9 mouse cellular contexts compared by ENCODE assay signal in the genomic region with DNA sequence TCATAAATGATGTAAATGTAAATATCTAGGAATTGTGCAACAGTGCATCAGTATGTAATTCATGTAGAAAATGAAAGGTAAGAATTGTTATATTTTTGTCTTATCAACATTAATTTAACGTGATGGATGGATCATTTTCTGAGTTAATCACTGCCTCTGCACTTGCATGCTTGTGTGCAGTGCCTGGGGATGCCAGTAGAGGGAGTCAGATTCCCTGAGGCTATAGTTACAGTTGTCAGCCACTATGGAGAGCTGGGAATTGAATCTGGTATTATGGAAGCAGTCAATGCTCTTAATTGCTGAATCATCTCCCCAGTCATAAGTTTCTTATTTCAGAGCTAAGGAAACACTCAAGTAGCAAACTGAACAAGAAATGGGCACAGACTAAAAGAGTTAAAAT. TPM values are rescaled to one million over a fixed set of nuclear protein-coding genes. Genes with fewer than 3 reads are reported as not detected.
DNase-seq lines count a peak whose midpoint lies in the region; ATAC-seq and TF ChIP-seq lines count a peak whose summit lies in the region.
"Had no signal": no experiment of that assay in that cellular context is flagged by ENCODE, and none has a peak within 500 bp of the region (broad histone marks: within the 10 kb centered on the region; RNA-seq: fewer than 3 reads in every experiment).

No protein-coding gene starts in this region.

- H3K27me3 ChIP-seq in liver, postnatal 0 days (ENCODE audit: insufficient read depth, low read length), result no peaks in the 10 kb centered on the region
- H3K27me3 ChIP-seq in forebrain, embryonic 12.5 days, result no peaks in the 10 kb centered on the region

- H3K27ac ChIP-seq in ES-E14 (ENCODE audit: insufficient read depth, low read depth, low read length, poor library complexity, severe bottlenecking), result no peak overlapping the region
- H3K27ac ChIP-seq in liver, postnatal 0 days (ENCODE audit: low read depth), result no peak overlapping the region
- H3K27ac ChIP-seq in forebrain, embryonic 12.5 days, result no peak overlapping the region

- peak; percentile 57 for TF ChIP-seq CTCF in liver, postnatal 0 days (IDR thresholded peaks at IDR 0.05; ENCODE audit: low read depth)

- no peak overlapping the region for H3K4me2 ChIP-seq in liver, postnatal 0 days (ENCODE audit: low read depth, low read length)
- H3K4me2 ChIP-seq in forebrain, embryonic 12.5 days, result no peak overlapping the region

- no peaks in the 10 kb centered on the region for H3K9me3 ChIP-seq in ES-E14 (ENCODE audit: control insufficient read depth, insufficient read depth, low read depth, low read length)
- peaks cover 3% of the 10 kb centered on the region; the same call in 1 of the 2 replicates for H3K9me3 ChIP-seq in liver, postnatal 0 days (ENCODE audit: low read length)
- H3K9me3 ChIP-seq in forebrain, embryonic 12.5 days, result no peaks in the 10 kb centered on the region

- TF ChIP-seq EP300 in liver, postnatal 0 days (IDR thresholded peaks at IDR 0.05; ENCODE audit: low read depth), result no peak

- 68% methylated on average over 1 of the region's 1 CpGs for WGBS in liver, postnatal 0 days (ENCODE audit: insufficient replicate concordance)
- 84% methylated on average over 1 of the region's 1 CpGs for WGBS in forebrain, embryonic 12.5 days

- H3K9ac ChIP-seq in ES-E14 (ENCODE audit: insufficient read depth, low read depth, low read length, poor library complexity, severe bottlenecking), result no peak overlapping the region
- no peak overlapping the region for H3K9ac ChIP-seq in liver, postnatal 0 days (replicated peaks)
- no peak overlapping the region for H3K9ac ChIP-seq in forebrain, embryonic 12.5 days

- H3K4me1 ChIP-seq in ES-E14 (ENCODE audit: control insufficient read depth in 2 of 2, insufficient read depth in 2 of 2, low read length in 2 of 2, poor library complexity in 1 of 2), result no peaks in the 10 kb centered on the region
- no peaks in the 10 kb centered on the region for H3K4me1 ChIP-seq in liver, postnatal 0 days (ENCODE audit: insufficient read depth)
- H3K4me1 ChIP-seq in forebrain, embryonic 12.5 days, result no peaks in the 10 kb centered on the region

- no peak for ATAC-seq in liver, postnatal 0 days
- ATAC-seq in forebrain, embryonic 12.5 days (ENCODE audit: low FRiP score), result no peak

- in situ Hi-C loops in ES-E14 (cut with MboI; ENCODE audit: low sequenced_read_pairs in 2 of 2, unreplicated experiment in 2 of 2), result no loop called here

- no peak overlapping the region for H3K4me3 ChIP-seq in ES-E14 (ENCODE audit: insufficient read depth in 1 of 2, low read depth in 1 of 2, low read length in 2 of 2, poor library complexity in 1 of 2, severe bottlenecking in 1 of 2)
- H3K4me3 ChIP-seq in liver, postnatal 0 days (ENCODE audit: low read depth, low read length), result no peak overlapping the region
- H3K4me3 ChIP-seq in forebrain, embryonic 12.5 days (replicated peaks), result no peak overlapping the region

- H3K36me3 ChIP-seq in ES-E14 (ENCODE audit: control insufficient read depth, insufficient read depth, low read length, poor library complexity, severe bottlenecking), result no peaks in the 10 kb centered on the region
- peaks cover 23% of the 10 kb centered on the region for H3K36me3 ChIP-seq in liver, postnatal 0 days (replicated peaks; ENCODE audit: insufficient read depth, low read length)
- H3K36me3 ChIP-seq in forebrain, embryonic 12.5 days (replicated peaks), result peaks cover 25% of the 10 kb centered on the region

- DNase-seq in kidney, postnatal 25 days, result peak; percentile 11 to 22
- DNase-seq in kidney, adult 18-20 months, result no peak
- peak; percentile 19 to 29 for DNase-seq in B cell, adult 2 months
- peak; percentile 40 for DNase-seq in ES-E14 (ENCODE audit: low read depth, low spot score)
- DNase-seq in liver, postnatal 0 days, result no peak
- DNase-seq in layer of hippocampus, postnatal 14 days (ENCODE audit: low spot score in 2 of 2), result no peak
- no peak for DNase-seq in embryo, embryonic 9.5 days (ENCODE audit: extremely low spot score)
- DNase-seq: left cerebral cortex, postnatal 4 days had no signal

TF ChIP-seq in ES-E14, 5 proteins besides CTCF, POLR2A, EP300 and RAD21:
- no peak for TF ChIP-seq MAFK (IDR thresholded peaks at IDR 0.05; ENCODE audit: insufficient read depth, low read depth, low read length)
- TF ChIP-seq ZC3H11A (IDR thresholded peaks at IDR 0.05; ENCODE audit: borderline replicate concordance, low read depth, low read length), result no peak
- TF ChIP-seq CHD2 (IDR thresholded peaks at IDR 0.05; ENCODE audit: low read depth, low read length), result no peak
- no peak for TF ChIP-seq HCFC1 (IDR thresholded peaks at IDR 0.05; ENCODE audit: borderline replicate concordance, insufficient read depth, low read length)
- no peak for TF ChIP-seq ZNF384 (IDR thresholded peaks at IDR 0.05; ENCODE audit: low read depth, low read length)

RNA-seq across cellular contexts. Expression of a gene that starts 40.0 kb away (rescaled TPM):
- 2.0 and 2.3 TPM in 2 replicates for total RNA-seq in ES-E14 (2012; rRNA removed)
- 1.6 and 1.9 TPM in 2 replicates for polyA plus RNA-seq in liver, postnatal 0 days (2015; fragmentation: Nextera tagmentation; extraction: Ambion mirVana)
- polyA plus RNA-seq in forebrain, embryonic 12.5 days (2016; fragmentation: Nextera tagmentation; extraction: Ambion mirVana), result 12.3 and 13.0 TPM in 2 replicates
- 1 to 10 TPM; 6.2 to 8.8 TPM for total RNA-seq in layer of hippocampus, postnatal 14 days (2021)

Comparison
In these comparisons a context has a peak if more than half of its experiments do, and no peak if none do; other contexts are left out.
1. DNase-seq: peak in kidney, postnatal 25 days (2 of 2), B cell, adult 2 months (2 of 2) and ES-E14 (single experiment); none in kidney, adult 18-20 months (single experiment), liver, postnatal 0 days (single experiment), layer of hippocampus, postnatal 14 days (0 of 2) and embryo, embryonic 9.5 days (single experiment).